Mouse (Mus musculus): Measurements from ENCODE around the gene Rer1. TPM values are rescaled to one million over a fixed set of nuclear protein-coding genes. Genes with fewer than 3 reads are reported as not detected.
"Not testable (repeated sequence)": the region's sequence is repeated elsewhere in the genome, so short reads cannot be mapped to it uniquely, and the experiment has no call there.

Gene Rer1
- polyA plus RNA-seq, 1 experiment from 2014 or later, result 152 TPM

DNA sequence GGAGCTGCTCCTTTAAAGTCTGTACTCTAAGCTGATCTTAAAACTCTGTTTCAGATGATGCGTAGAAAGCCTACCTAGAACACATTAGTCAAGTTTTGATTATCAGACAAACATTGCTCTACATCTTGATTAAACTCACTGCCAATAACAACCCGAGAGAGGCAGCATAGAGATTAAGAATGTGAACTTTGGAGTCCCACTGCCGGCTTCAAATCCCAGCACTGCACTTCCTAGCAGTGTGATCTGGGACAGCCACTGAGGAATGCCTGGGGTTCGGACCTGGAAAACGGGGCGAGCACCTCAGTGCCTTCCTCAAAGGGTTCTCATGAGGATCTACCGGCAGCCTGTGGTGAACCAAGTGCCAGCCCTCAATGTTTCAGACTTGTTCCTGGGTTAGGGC is 1.8 kb downstream of the Rer1 start:
- Histone ChIP-seq H3K9ac (peak overlapping the region; percentile 80; the same call in 1 of the 2 replicates), H3K4me3 (replicated peaks) (peak overlapping the region; percentile 96), H3K27ac (no peak overlapping the region), H3K4me2 (peak overlapping the region; percentile 83; the same call in 1 of the 2 replicates), H3K9me3 (replicated peaks) (no peaks in the 10 kb centered on the region), H3K27me3 (no peaks in the 10 kb centered on the region), H3K36me3 (peaks cover 46% of the 10 kb centered on the region), H3K4me1 (peaks cover 43% of the 10 kb centered on the region)
- 84% methylated on average over 7 of the region's 7 CpGs for WGBS
- no peak for ATAC-seq (replicated peaks; ENCODE audit: low FRiP score)

DNA sequence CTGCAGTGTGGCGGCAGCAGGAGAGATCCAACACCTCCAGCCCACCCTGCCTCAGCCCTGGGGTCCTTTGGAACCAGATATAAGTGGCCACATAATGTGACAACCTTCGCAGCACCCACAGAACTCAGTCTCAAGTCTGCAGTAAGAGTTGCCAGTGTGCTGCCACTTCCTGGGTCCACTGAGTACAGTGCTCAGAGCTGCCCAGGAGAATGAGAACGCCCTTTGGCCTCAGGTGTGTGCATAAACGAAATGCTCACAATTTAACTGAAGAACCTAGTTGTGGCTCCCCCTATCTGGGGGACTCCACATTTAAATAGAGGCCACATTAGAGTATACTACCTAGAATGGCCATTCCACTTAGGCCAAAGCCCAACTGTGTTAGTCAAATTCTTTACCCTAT is 2.6 kb downstream of the Rer1 start:
- no peaks in the 10 kb centered on the region for H3K9me3 ChIP-seq (replicated peaks)
- no peak overlapping the region for H3K4me2 ChIP-seq
- H3K4me3 ChIP-seq (replicated peaks), result no peak overlapping the region
- no peak overlapping the region for H3K9ac ChIP-seq
- H3K27ac ChIP-seq, result no peak overlapping the region
- H3K27me3 ChIP-seq, result no peaks in the 10 kb centered on the region
- peaks cover 43% of the 10 kb centered on the region for H3K4me1 ChIP-seq
- ATAC-seq (replicated peaks; ENCODE audit: low FRiP score), result no peak
- WGBS, result 89% methylated on average over 4 of the region's 4 CpGs
- H3K36me3 ChIP-seq, result peaks cover 46% of the 10 kb centered on the region

DNA sequence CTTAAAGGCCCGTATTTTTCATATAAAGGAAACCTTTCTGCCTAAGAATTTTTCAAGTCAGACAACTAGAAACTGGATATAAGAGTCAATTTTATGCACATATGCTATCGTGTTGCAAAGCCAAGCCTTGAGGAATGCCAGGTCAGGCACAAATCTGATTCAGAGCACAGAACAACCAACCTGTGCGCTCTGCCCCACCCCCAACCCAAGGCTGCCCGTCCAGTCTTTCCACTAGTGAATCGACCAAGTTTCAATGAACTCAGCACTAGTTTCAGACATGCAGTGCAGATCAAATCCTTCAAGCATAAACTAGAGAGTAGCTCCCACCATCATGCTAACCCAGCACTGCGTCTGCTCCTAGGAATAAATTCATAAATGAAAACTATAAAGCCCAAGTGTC is 6.5 kb downstream of the Rer1 start:
- Histone ChIP-seq H3K27ac (peak overlapping the region; percentile 48; the same call in 1 of the 2 replicates), H3K9ac (no peak overlapping the region), H3K4me3 (replicated peaks) (no peak overlapping the region), H3K27me3 (no peaks in the 10 kb centered on the region), H3K4me2 (no peak overlapping the region), H3K4me1 (peaks cover 23% of the 10 kb centered on the region), H3K9me3 (replicated peaks) (no peaks in the 10 kb centered on the region), H3K36me3 (peaks cover 85% of the 10 kb centered on the region)
- no peak for ATAC-seq (replicated peaks; ENCODE audit: low FRiP score)
- 85% methylated on average over 6 of the region's 6 CpGs for WGBS

DNA sequence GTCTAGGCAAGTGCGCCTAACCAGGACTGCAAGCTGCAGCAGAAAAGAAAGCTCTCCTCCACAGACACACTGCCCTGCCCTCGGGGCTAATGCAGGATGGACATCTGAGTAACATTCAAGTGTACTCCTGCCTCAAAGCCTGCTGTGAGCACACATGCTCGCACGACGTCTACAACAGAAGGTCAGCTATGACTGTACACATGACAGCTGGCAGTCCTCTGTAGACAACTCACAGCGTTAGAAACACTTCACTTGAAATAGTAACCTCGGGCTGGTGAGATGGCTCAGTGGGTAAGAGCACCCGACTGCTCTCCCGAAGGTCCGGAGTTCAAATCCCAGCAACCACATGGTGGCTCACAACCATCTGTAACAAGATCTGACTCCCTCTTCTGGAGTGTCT is 7.4 kb downstream of the Rer1 start:
- 88% methylated on average over 10 of the region's 10 CpGs for WGBS
- H3K4me3 ChIP-seq (replicated peaks); H3K9ac ChIP-seq; H3K4me2 ChIP-seq; H3K27ac ChIP-seq; H3K27me3 ChIP-seq; ATAC-seq (replicated peaks; ENCODE audit: low FRiP score); H3K9me3 ChIP-seq (replicated peaks): not testable (repeated sequence)
- H3K36me3 ChIP-seq, result peaks cover 93% of the 10 kb centered on the region
- H3K4me1 ChIP-seq, result peaks cover 15% of the 10 kb centered on the region

DNA sequence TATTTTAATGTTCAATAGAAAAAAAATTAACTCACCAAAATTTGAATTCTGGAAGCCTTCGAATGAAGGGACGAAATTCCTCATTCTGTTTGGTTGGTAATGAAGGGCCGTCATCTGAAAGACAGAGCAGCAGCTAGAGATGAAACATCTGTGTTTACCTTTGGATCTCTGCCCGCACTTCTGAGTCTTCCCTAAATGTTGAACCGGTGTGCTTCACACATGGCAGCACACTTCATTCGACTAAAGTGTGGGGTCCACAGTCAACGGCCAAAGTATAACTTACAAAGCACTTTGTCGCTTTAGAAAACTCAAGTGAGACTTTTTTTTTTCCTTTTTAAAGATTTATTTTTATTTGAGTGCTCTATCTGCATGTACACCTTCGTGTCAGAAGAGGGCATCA is 9.5 kb downstream of the Rer1 start:
- Histone ChIP-seq H3K36me3 (peaks cover 96% of the 10 kb centered on the region), H3K27ac (no peak overlapping the region), H3K4me3 (replicated peaks) (no peak overlapping the region), H3K4me2 (no peak overlapping the region), H3K9ac (no peak overlapping the region), H3K4me1 (peaks cover 4% of the 10 kb centered on the region; the same call in 1 of the 2 replicates), H3K27me3 (no peaks in the 10 kb centered on the region), H3K9me3 (replicated peaks) (no peaks in the 10 kb centered on the region)
- no peak for ATAC-seq (replicated peaks; ENCODE audit: low FRiP score)
- 70% methylated on average over 9 of the region's 9 CpGs for WGBS

DNA sequence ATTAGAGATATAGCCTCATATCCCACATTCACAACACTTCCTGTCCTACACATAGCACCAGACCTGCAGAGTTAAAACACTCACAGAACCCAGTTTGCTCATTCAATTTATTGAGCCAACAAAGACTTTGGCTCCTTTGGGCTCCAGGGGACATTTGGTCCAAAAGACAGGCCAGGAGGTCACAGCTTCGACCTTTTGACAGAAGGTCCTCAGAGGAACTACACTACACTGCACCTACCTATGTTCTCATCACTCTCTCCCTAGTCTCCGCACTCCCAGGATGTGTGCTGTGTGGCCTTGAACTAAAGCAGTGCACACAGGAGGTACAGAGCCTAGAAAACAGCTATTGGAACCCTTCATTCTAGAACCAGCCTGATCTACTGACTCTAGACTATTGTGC is 10.4 kb downstream of the Rer1 start:
- WGBS, result 89% methylated on average over 2 of the region's 2 CpGs
- ATAC-seq (replicated peaks; ENCODE audit: low FRiP score), result no peak
- no peak overlapping the region for H3K4me2 ChIP-seq
- H3K36me3 ChIP-seq, result peaks cover 98% of the 10 kb centered on the region
- H3K4me1 ChIP-seq, result peaks cover 4% of the 10 kb centered on the region; the same call in 1 of the 2 replicates
- H3K9me3 ChIP-seq (replicated peaks), result no peaks in the 10 kb centered on the region
- H3K4me3 ChIP-seq (replicated peaks), result no peak overlapping the region
- no peak overlapping the region for H3K9ac ChIP-seq
- no peaks in the 10 kb centered on the region for H3K27me3 ChIP-seq
- H3K27ac ChIP-seq, result no peak overlapping the region

DNA sequence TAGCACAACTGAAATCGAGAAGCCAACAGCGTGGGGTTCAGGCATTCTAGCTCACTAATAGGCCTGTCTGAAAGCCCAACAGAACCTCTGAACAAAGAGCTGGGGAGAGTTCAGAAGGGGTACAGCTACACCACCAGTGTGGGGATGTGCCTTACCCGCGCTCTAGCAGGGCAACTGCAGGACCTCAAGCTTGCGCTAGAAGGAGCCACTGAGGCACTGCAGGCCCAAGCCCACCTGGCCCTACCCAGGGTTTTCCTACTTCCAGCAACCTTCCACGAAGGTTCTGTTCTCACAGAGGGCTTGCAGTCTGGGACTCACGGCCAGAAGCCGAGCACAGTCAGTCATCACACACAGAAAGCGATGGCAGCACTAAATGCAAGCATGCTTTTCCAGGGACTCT is 11.0 kb downstream of the Rer1 start:
- H3K4me1 ChIP-seq, result peaks cover under 1% of the 10 kb centered on the region; the same call in 1 of the 2 replicates
- no peak overlapping the region for H3K4me3 ChIP-seq (replicated peaks)
- no peak overlapping the region for H3K27ac ChIP-seq
- H3K36me3 ChIP-seq, result peaks cover 98% of the 10 kb centered on the region
- H3K4me2 ChIP-seq, result no peak overlapping the region
- WGBS, result 91% methylated on average over 9 of the region's 9 CpGs
- no peaks in the 10 kb centered on the region for H3K9me3 ChIP-seq (replicated peaks)
- H3K27me3 ChIP-seq, result no peaks in the 10 kb centered on the region
- H3K9ac ChIP-seq, result no peak overlapping the region
- no peak for ATAC-seq (replicated peaks; ENCODE audit: low FRiP score)

DNA sequence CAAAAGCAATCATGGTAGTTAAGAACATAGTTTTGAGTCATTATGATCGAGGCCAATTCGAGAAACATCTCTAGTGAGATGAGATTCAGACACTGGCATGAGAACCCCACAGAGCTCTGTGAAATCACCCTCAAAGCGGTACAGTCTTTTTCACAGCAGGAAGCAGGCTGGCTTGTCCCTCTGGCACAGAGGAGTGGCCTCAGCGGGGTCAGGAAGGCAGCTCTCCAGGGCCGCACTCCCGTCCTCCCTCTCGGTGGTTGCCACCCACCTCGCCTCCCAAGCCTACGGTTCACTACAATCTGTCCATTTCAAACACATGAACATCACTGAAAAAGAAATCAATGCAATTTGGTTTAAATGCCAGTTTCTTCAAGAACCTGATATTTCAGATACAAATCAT is 11.8 kb downstream of the Rer1 start:
- ATAC-seq (replicated peaks; ENCODE audit: low FRiP score), result no peak
- Histone ChIP-seq H3K9ac (no peak overlapping the region), H3K4me1 (0 out of 2 replicates have a peak, but pooled peaks cover 3% of the 10 kb centered on the region), H3K27ac (no peak overlapping the region), H3K9me3 (replicated peaks) (no peaks in the 10 kb centered on the region), H3K27me3 (no peaks in the 10 kb centered on the region), H3K36me3 (peaks cover 98% of the 10 kb centered on the region), H3K4me2 (no peak overlapping the region), H3K4me3 (replicated peaks) (no peak overlapping the region)
- 71% methylated on average over 9 of the region's 9 CpGs for WGBS

DNA sequence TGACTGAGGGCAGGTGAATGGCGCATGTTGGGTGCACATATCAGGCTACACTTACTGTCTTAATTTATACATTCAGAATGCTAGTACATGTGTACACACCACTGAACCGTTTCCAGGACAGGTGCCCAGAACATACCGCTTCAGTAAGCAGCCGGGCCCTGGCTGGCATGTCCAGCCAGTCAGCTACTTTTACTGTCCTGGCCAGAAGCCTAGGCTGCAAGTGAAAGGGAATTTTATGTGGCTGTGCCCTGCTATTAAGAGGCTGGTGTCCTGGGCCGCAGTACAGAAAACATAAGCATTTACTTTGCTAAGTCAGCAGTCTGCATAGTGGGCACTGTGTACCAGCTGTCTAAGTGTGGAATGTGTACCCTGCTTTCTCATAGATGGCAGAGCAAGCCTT is 15.3 kb downstream of the Rer1 start:
- Histone ChIP-seq H3K4me1 (peaks cover 30% of the 10 kb centered on the region), H3K36me3 (peaks cover 77% of the 10 kb centered on the region), H3K27ac (no peak overlapping the region), H3K27me3 (no peaks in the 10 kb centered on the region), H3K4me3 (replicated peaks) (no peak overlapping the region), H3K9ac (no peak overlapping the region), H3K4me2 (no peak overlapping the region), H3K9me3 (replicated peaks) (no peaks in the 10 kb centered on the region)
- 89% methylated on average over 5 of the region's 5 CpGs for WGBS
- ATAC-seq (replicated peaks; ENCODE audit: low FRiP score), result no peak

DNA sequence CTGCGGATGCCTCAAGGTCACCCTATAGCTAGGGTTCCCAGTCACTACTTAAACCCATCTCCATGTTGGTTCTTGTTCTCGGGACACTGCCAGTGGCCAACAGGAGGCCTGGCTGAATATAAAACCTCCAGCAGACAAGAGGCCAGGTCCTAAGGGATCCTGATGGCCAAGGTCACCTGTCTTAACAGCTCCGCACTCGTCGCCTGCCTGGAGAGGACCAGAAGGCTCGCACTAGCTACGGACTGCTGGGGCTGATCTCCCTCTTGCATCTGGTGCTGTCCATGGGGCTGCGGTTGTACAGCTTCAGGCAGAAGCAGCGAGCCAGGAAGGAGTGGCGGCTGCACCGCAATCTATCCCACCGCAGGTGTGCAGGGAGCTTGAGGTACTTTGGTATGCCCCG is 16.0 kb downstream of the Rer1 start:
- H3K9me3 ChIP-seq (replicated peaks), result no peaks in the 10 kb centered on the region
- H3K27me3 ChIP-seq, result no peaks in the 10 kb centered on the region
- no peak overlapping the region for H3K4me2 ChIP-seq
- H3K9ac ChIP-seq, result no peak overlapping the region
- H3K36me3 ChIP-seq, result peaks cover 70% of the 10 kb centered on the region
- 90% methylated on average over 13 of the region's 13 CpGs for WGBS
- no peak overlapping the region for H3K4me3 ChIP-seq (replicated peaks)
- peaks cover 33% of the 10 kb centered on the region for H3K4me1 ChIP-seq
- ATAC-seq (replicated peaks; ENCODE audit: low FRiP score), result no peak
- no peak overlapping the region for H3K27ac ChIP-seq

DNA sequence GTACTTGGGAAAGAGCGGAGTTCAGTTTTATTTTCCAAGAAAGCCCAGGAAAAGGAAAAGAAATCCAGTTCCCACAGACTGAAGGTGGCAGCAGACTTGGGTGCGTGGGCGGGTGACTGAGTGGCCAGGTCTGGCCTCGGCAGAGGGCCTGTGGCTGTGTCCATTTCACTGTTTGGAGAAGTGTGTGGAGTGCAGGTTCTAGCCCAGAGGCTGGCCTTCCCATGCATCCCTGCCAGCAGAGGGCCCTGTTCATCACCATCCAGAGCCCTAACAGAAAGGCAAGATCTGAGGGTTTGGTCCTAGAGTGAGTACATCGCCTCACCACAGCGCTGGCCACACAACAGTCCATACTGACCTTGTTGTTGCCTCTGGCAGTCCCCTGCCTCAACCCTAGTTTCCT is 17.0 kb downstream of the Rer1 start:
- Histone ChIP-seq H3K27me3 (no peaks in the 10 kb centered on the region), H3K9ac (no peak overlapping the region), H3K36me3 (peaks cover 60% of the 10 kb centered on the region), H3K4me1 (peaks cover 33% of the 10 kb centered on the region), H3K4me3 (replicated peaks) (no peak overlapping the region), H3K4me2 (no peak overlapping the region), H3K9me3 (replicated peaks) (no peaks in the 10 kb centered on the region), H3K27ac (no peak overlapping the region)
- ATAC-seq (replicated peaks; ENCODE audit: low FRiP score), result no peak
- WGBS, result 82% methylated on average over 6 of the region's 6 CpGs

DNA sequence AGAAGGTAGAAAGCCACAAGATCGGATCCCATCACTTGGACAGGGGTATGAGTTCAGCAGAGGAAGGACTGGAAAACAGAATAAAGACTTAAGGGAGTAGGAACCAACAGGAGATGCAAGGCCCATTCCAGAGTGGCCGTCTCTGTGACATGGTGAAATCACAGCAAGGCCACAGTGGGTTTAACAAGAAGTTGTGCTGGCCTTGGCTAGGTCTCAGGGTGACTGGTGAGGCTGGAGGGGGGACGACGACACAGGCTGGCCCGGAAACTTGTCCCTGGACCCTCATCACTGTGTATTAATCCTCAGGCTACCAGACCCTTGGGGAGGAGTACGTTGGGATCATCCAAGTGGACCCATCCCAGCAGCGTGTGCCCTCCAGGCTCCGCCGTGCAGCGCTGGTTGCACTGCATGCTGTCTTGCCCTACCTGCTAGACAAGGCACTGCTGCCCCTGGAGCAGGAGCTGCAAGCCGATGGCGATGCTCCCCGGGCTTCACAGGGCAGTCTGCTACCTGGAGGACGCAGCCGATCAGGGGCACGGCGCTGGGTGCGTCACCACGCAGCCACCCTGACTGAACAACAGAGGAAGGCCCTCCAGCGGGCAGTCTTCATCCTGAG is 17.7 kb downstream of the Rer1 start:
- WGBS, result 93% methylated on average over 20 of the region's 20 CpGs
- Histone ChIP-seq H3K27ac (peak overlapping the region; percentile 75; the same call in 1 of the 2 replicates), H3K4me2 (peak overlapping the region; percentile 74), H3K27me3 (no peaks in the 10 kb centered on the region), H3K9me3 (replicated peaks) (no peaks in the 10 kb centered on the region), H3K9ac (peak overlapping the region; percentile 80; the same call in 1 of the 2 replicates), H3K4me1 (peaks cover 33% of the 10 kb centered on the region), H3K4me3 (replicated peaks) (peak overlapping the region; percentile 68; the same call in 1 of the 2 replicates), H3K36me3 (peaks cover 53% of the 10 kb centered on the region)
- no peak for ATAC-seq (replicated peaks; ENCODE audit: low FRiP score)

All from kidney, embryonic 15.5 days (tissue).